Mouse (Mus musculus) thymus, adult 2 months (tissue): Measurements from ENCODE around the gene Olfr1393.

Source experiments
- CTCF ChIP-seq: fragments of 200-500 bp; IDR thresholded peaks from 2 replicates; pipeline ENCODE4 v1.5.1; 2012; ENCODE audit warnings: mild to moderate bottlenecking, control low read depth, low read length, moderate library complexity, borderline replicate concordance; ENCODE audit not compliant: control insufficient read depth, poor library complexity, insufficient read depth; ENCODE audit errors: extremely low read depth
- POLR2A ChIP-seq: fragments of 200-500 bp; IDR thresholded peaks from 2 replicates; pipeline ENCODE4 v1.6.1; 2012; ENCODE audit warnings: mild to moderate bottlenecking, low read length, control low read depth, moderate library complexity; ENCODE audit not compliant: control insufficient read depth, poor library complexity, insufficient read depth; ENCODE audit errors: extremely low read depth

DNA sequence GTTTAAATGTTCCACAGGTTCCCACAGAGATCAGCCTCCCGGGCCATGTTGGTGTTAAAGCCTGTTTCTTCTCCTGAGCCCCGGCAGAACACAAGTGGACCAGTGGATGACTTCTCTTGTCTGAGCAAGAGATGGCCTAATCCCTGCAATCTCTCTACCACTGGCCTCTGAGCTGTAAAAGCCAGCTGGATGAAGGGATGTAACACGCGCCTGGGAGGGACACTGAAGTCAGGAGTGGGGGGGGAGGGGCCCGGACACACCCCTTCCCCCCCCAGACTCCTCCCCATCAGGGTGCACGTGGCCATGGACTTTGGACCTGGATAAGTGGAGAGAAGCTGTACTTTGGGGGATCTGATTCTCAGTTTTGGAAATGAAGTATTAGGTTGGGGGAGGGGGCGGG is 32.9 kb upstream of the Olfr1393 start:
- TF ChIP-seq POLR2A = no peak
- no peak for TF ChIP-seq CTCF
